Mouse (Mus musculus): Measurements from ENCODE around the gene Afap1. TPM values are rescaled to one million over a fixed set of nuclear protein-coding genes. Genes with fewer than 3 reads are reported as not detected.

Afap1 gene
- polyA plus RNA-seq, 1 experiment, result 31.7 TPM

- no peak overlapping the region for H3K4me3 ChIP-seq (ENCODE audit: low read depth, low read length)
- H3K9ac ChIP-seq (ENCODE audit: low read depth, poor library complexity, severe bottlenecking), result no peak overlapping the region
- H3K9me3 ChIP-seq (replicated peaks; ENCODE audit: control insufficient read depth, insufficient read depth, low read length, poor library complexity, severe bottlenecking), result no peaks in the 10 kb centered on the region
- TF ChIP-seq CTCF (IDR thresholded peaks at IDR 0.05; ENCODE audit: low read depth, low read length) (no peak), POLR2A (IDR thresholded peaks at IDR 0.05; ENCODE audit: insufficient read depth, low read length) (no peak), EP300 (IDR thresholded peaks at IDR 0.05; ENCODE audit: insufficient read depth, low read depth, low read length) (no peak)
- H3K27me3 ChIP-seq (ENCODE audit: control insufficient read depth, insufficient read depth, low read length, poor library complexity, severe bottlenecking), result no peaks in the 10 kb centered on the region
- H3K27ac ChIP-seq (ENCODE audit: insufficient read depth, low read length), result no peak overlapping the region
- H3K4me1 ChIP-seq (ENCODE audit: control insufficient read depth, insufficient read depth, low read length), result peaks cover 2% of the 10 kb centered on the region
- no peaks in the 10 kb centered on the region for H3K36me3 ChIP-seq (ENCODE audit: control insufficient read depth, insufficient read depth, low read length, poor library complexity, severe bottlenecking)
These were observed 5.9 kb downstream of the Afap1 start for GRCm38 (mm10) chr5:35898994-35899393.

- Histone ChIP-seq H3K27me3 (ENCODE audit: control insufficient read depth, insufficient read depth, low read length, poor library complexity, severe bottlenecking) (no peaks in the 10 kb centered on the region), H3K4me3 (ENCODE audit: low read depth, low read length) (no peak overlapping the region), H3K9ac (ENCODE audit: low read depth, poor library complexity, severe bottlenecking) (peak overlapping the region; percentile 8; the same call in 1 of the 2 replicates), H3K36me3 (ENCODE audit: control insufficient read depth, insufficient read depth, low read length, poor library complexity, severe bottlenecking) (no peaks in the 10 kb centered on the region), H3K9me3 (replicated peaks; ENCODE audit: control insufficient read depth, insufficient read depth, low read length, poor library complexity, severe bottlenecking) (no peaks in the 10 kb centered on the region), H3K4me1 (ENCODE audit: control insufficient read depth, insufficient read depth, low read length) (peaks cover 2% of the 10 kb centered on the region), H3K27ac (ENCODE audit: insufficient read depth, low read length) (peak overlapping the region; percentile 29)
- TF ChIP-seq CTCF (IDR thresholded peaks at IDR 0.05; ENCODE audit: low read depth, low read length), result no peak
- no peak for TF ChIP-seq EP300 (IDR thresholded peaks at IDR 0.05; ENCODE audit: insufficient read depth, low read depth, low read length)
- no peak for TF ChIP-seq POLR2A (IDR thresholded peaks at IDR 0.05; ENCODE audit: insufficient read depth, low read length)
These were observed 7.5 kb downstream of the Afap1 start for GRCm38 (mm10) chr5:35900401-35901225.

GRCm38 (mm10) chr5:35901226-35901809 lies 8.2 kb downstream of the Afap1 start:
- H3K4me1 ChIP-seq (ENCODE audit: control insufficient read depth, insufficient read depth, low read length), result peaks cover 2% of the 10 kb centered on the region
- H3K27ac ChIP-seq (ENCODE audit: insufficient read depth, low read length), result peak overlapping the region; percentile 26; the same call in 1 of the 2 replicates
- H3K36me3 ChIP-seq (ENCODE audit: control insufficient read depth, insufficient read depth, low read length, poor library complexity, severe bottlenecking), result no peaks in the 10 kb centered on the region
- no peak overlapping the region for H3K4me3 ChIP-seq (ENCODE audit: low read depth, low read length)
- H3K9me3 ChIP-seq (replicated peaks; ENCODE audit: control insufficient read depth, insufficient read depth, low read length, poor library complexity, severe bottlenecking), result no peaks in the 10 kb centered on the region
- H3K27me3 ChIP-seq (ENCODE audit: control insufficient read depth, insufficient read depth, low read length, poor library complexity, severe bottlenecking), result no peaks in the 10 kb centered on the region
- peak overlapping the region; percentile 8; the same call in 1 of the 2 replicates for H3K9ac ChIP-seq (ENCODE audit: low read depth, poor library complexity, severe bottlenecking)
- TF ChIP-seq POLR2A (IDR thresholded peaks at IDR 0.05; ENCODE audit: insufficient read depth, low read length) (no peak), EP300 (IDR thresholded peaks at IDR 0.05; ENCODE audit: insufficient read depth, low read depth, low read length) (0 out of 2 replicates have a peak, but pooled peaks have one; percentile 19)

GRCm38 (mm10) chr5:35903456-35903855 lies 10.3 kb downstream of the Afap1 start:
- Histone ChIP-seq H3K4me3 (ENCODE audit: low read depth, low read length) (no peak overlapping the region), H3K9me3 (replicated peaks; ENCODE audit: control insufficient read depth, insufficient read depth, low read length, poor library complexity, severe bottlenecking) (no peaks in the 10 kb centered on the region), H3K9ac (ENCODE audit: low read depth, poor library complexity, severe bottlenecking) (no peak overlapping the region), H3K4me1 (ENCODE audit: control insufficient read depth, insufficient read depth, low read length) (peaks cover 2% of the 10 kb centered on the region), H3K27ac (ENCODE audit: insufficient read depth, low read length) (no peak overlapping the region), H3K36me3 (ENCODE audit: control insufficient read depth, insufficient read depth, low read length, poor library complexity, severe bottlenecking) (no peaks in the 10 kb centered on the region), H3K27me3 (ENCODE audit: control insufficient read depth, insufficient read depth, low read length, poor library complexity, severe bottlenecking) (no peaks in the 10 kb centered on the region)
- no peak for TF ChIP-seq EP300 (IDR thresholded peaks at IDR 0.05; ENCODE audit: insufficient read depth, low read depth, low read length)
- TF ChIP-seq POLR2A (IDR thresholded peaks at IDR 0.05; ENCODE audit: insufficient read depth, low read length), result no peak
- no peak for TF ChIP-seq CTCF (IDR thresholded peaks at IDR 0.05; ENCODE audit: low read depth, low read length)

GRCm38 (mm10) chr5:35905283-35905682 lies 12.2 kb downstream of the Afap1 start:
- Histone ChIP-seq H3K27me3 (ENCODE audit: control insufficient read depth, insufficient read depth, low read length, poor library complexity, severe bottlenecking) (no peaks in the 10 kb centered on the region), H3K27ac (ENCODE audit: insufficient read depth, low read length) (no peak overlapping the region), H3K4me1 (ENCODE audit: control insufficient read depth, insufficient read depth, low read length) (peaks cover 2% of the 10 kb centered on the region), H3K9me3 (replicated peaks; ENCODE audit: control insufficient read depth, insufficient read depth, low read length, poor library complexity, severe bottlenecking) (no peaks in the 10 kb centered on the region), H3K4me3 (ENCODE audit: low read depth, low read length) (no peak overlapping the region), H3K9ac (ENCODE audit: low read depth, poor library complexity, severe bottlenecking) (no peak overlapping the region), H3K36me3 (ENCODE audit: control insufficient read depth, insufficient read depth, low read length, poor library complexity, severe bottlenecking) (no peaks in the 10 kb centered on the region)
- no peak for TF ChIP-seq CTCF (IDR thresholded peaks at IDR 0.05; ENCODE audit: low read depth, low read length)
- TF ChIP-seq EP300 (IDR thresholded peaks at IDR 0.05; ENCODE audit: insufficient read depth, low read depth, low read length), result no peak
- no peak for TF ChIP-seq POLR2A (IDR thresholded peaks at IDR 0.05; ENCODE audit: insufficient read depth, low read length)

DNA sequence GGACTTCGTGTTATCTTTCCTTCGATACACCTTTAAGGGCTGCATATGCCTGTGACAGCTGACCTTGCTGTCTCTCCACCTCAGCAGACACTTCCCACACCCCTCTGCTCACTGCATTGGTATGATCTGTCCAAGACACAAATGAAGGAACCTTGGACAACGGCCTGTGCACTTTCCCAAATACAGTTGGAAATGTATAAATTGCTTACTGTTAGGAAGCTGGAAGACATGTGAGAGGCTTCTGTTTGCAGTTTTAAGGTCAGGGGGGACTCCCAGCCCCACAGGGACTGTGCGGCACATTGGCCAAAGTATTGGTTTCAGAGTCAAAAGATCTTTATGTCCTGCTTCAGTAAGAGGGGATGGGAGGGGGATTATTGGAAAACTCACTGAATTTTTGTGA lies 14.0 kb downstream of the Afap1 start:
- no peak overlapping the region for H3K9ac ChIP-seq (ENCODE audit: low read depth, poor library complexity, severe bottlenecking)
- no peak overlapping the region for H3K4me3 ChIP-seq (ENCODE audit: low read depth, low read length)
- H3K4me1 ChIP-seq (ENCODE audit: control insufficient read depth, insufficient read depth, low read length), result no peaks in the 10 kb centered on the region
- no peaks in the 10 kb centered on the region for H3K27me3 ChIP-seq (ENCODE audit: control insufficient read depth, insufficient read depth, low read length, poor library complexity, severe bottlenecking)
- no peaks in the 10 kb centered on the region for H3K36me3 ChIP-seq (ENCODE audit: control insufficient read depth, insufficient read depth, low read length, poor library complexity, severe bottlenecking)
- H3K27ac ChIP-seq (ENCODE audit: insufficient read depth, low read length), result no peak overlapping the region
- H3K9me3 ChIP-seq (replicated peaks; ENCODE audit: control insufficient read depth, insufficient read depth, low read length, poor library complexity, severe bottlenecking), result no peaks in the 10 kb centered on the region
- TF ChIP-seq POLR2A (IDR thresholded peaks at IDR 0.05; ENCODE audit: insufficient read depth, low read length), result no peak

Measured in ES-Bruce4 (cell line).